Mouse (Mus musculus) ES-Bruce4 (cell line): Measurements from ENCODE around the gene Slc3a2. TPM values are rescaled to one million over a fixed set of nuclear protein-coding genes. Genes with fewer than 3 reads are reported as not detected.

Experiments used
- H3K27ac ChIP-seq: 2 replicates; pipeline ENCODE4 v1.5.1; 2012; ENCODE audit warnings: low read length, inconsistent platforms; ENCODE audit not compliant: insufficient read depth
- H3K27me3 ChIP-seq: 2 replicates; pipeline ENCODE4 v1.6.1; 2012; ENCODE audit warnings: mild to moderate bottlenecking, low read length, inconsistent platforms; ENCODE audit not compliant: control insufficient read depth, poor library complexity, insufficient read depth, severe bottlenecking
- H3K36me3 ChIP-seq: 2 replicates; pipeline ENCODE4 v1.6.1; 2012; ENCODE audit warnings: inconsistent platforms, mild to moderate bottlenecking, low read length, moderate library complexity; ENCODE audit not compliant: control insufficient read depth, poor library complexity, insufficient read depth, severe bottlenecking
- H3K4me1 ChIP-seq: one replicate; pipeline ENCODE4 v1.8.1; 2011; ENCODE audit warnings: low read length; ENCODE audit not compliant: control insufficient read depth, insufficient read depth
- H3K4me3 ChIP-seq: 2 replicates; pipeline ENCODE4 v1.5.1; 2011; ENCODE audit warnings: low read depth, mild to moderate bottlenecking, low read length
- H3K9ac ChIP-seq: 2 replicates; pipeline ENCODE4 v1.6.1; 2012; ENCODE audit warnings: low read depth, mild to moderate bottlenecking, inconsistent platforms; ENCODE audit not compliant: poor library complexity, severe bottlenecking
- H3K9me3 ChIP-seq: replicated peaks from 2 replicates; pipeline ENCODE4 v1.6.1; 2012; ENCODE audit warnings: mild to moderate bottlenecking, low read length, inconsistent platforms; ENCODE audit not compliant: control insufficient read depth, poor library complexity, insufficient read depth, severe bottlenecking
- CTCF ChIP-seq: IDR thresholded peaks from one replicate; pipeline ENCODE4 v1.8.1; 2011; ENCODE audit warnings: low read depth, low read length
- EP300 ChIP-seq: IDR thresholded peaks from 2 replicates; pipeline ENCODE4 v1.6.1; 2011; ENCODE audit warnings: low read depth, low read length; ENCODE audit not compliant: insufficient read depth
- POLR2A ChIP-seq: IDR thresholded peaks from one replicate; pipeline ENCODE4 v1.8.1; 2011; ENCODE audit warnings: low read length; ENCODE audit not compliant: insufficient read depth
- polyA plus RNA-seq: library from polyadenylated mRNA; stranded (reverse); fragments of >200 nt; gene quantifications from 2 replicates; pipeline ENCODE4 v1.2.4, GENCODE M21; 2011; ENCODE audit warnings: low read depth; ENCODE audit not compliant: missing spikeins, insufficient read depth, insufficient read length

Gene Slc3a2
- polyA plus RNA-seq, 1 experiment: 170 TPM

DNA sequence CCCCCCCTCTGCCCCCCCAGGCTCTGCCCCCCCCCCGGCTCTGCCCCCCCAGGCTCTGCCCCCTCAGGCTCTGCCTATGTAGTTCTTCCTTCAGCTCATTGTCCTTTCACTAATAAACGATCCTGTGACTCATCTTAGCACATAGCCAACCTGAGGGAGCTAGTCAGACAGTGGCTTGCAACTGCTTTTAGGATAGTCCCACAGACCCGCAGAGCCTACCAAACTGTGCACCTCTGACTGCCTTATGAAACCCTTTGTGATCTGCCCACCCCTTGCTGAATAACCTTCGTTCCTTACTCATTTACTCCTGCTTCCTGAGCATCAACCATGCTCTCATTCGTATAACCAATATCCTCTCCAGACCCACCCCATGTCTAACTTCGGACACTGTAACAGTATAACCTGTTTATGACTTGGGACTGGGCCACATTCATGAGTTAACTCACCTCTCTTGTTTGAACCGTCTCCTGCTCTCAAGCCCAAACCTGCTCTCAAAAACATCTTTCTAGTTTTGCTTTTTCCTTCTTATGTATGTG, 17.0 kb downstream of the Slc3a2 start:
- Histone ChIP-seq H3K4me3 (no peak overlapping the region), H3K9me3 (no peaks in the 10 kb centered on the region), H3K9ac (no peak overlapping the region), H3K27ac (peak overlapping the region; percentile 76), H3K4me1 (peaks cover 3% of the 10 kb centered on the region), H3K27me3 (no peaks in the 10 kb centered on the region), H3K36me3 (peaks cover 47% of the 10 kb centered on the region)
- TF ChIP-seq EP300: no peak
- no peak for TF ChIP-seq POLR2A
- TF ChIP-seq CTCF: no peak

DNA sequence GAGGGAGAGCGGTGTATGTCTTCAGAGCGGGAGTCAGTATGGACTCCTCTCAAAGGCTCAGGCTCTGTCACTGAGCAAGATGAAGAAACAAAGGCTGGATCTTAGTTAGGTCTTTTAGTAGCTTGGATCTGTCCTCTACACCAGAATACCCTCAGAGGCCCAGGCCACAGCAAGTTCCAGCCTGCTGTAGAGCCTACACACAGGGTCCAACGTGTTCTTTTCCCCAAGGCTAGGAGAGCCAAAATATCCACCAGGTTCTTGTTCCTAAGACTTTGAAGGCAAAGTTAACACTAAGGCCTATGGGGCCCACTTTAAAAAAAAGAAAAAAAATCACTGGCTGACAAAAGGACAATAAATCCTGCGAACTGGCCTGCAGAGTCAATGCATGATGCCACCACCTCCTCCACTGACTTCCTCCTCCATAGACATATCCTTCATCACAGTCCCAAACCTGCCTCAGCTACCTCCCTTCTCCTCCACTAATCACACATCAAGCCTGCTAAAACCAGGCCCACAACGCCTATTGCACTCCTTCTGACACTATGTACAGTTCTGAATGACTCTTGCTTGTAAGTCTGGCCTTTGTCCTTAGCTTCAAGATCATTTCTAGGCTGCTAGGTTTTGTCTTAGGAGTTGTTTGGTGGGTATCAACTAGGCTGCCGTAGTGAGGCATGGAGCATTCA, 18.0 kb downstream of the Slc3a2 start:
- Histone ChIP-seq H3K9ac (no peak overlapping the region), H3K27ac (peak overlapping the region; percentile 73), H3K4me1 (peaks cover 3% of the 10 kb centered on the region), H3K4me3 (no peak overlapping the region), H3K27me3 (no peaks in the 10 kb centered on the region), H3K36me3 (peaks cover 37% of the 10 kb centered on the region), H3K9me3 (no peaks in the 10 kb centered on the region)
- TF ChIP-seq CTCF (no peak), POLR2A (no peak), EP300 (no peak)

DNA sequence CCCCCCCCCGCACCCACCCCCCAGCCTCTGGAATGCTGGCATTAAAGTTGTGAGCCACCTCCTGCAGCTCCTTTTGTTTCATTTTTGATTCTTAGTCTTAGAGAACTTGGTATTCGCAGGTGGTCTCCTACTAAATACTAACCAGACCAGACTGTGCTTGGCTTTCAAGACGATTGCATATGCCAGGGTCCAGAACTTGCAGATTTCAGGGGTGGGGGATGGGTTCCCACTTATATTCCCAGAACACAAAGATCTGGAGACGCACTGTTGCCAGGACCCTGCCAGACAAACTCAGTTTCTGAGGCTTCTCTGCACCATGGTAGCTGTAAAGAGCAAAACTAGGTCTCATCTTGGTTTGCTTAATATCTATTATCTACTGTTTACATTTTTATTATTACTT, 19.6 kb downstream of the Slc3a2 start:
- TF ChIP-seq EP300: no peak
- no peak for TF ChIP-seq CTCF
- no peak for TF ChIP-seq POLR2A
- H3K9ac ChIP-seq: no peak overlapping the region
- H3K9me3 ChIP-seq: no peaks in the 10 kb centered on the region
- H3K4me1 ChIP-seq: peaks cover 3% of the 10 kb centered on the region
- H3K4me3 ChIP-seq: no peak overlapping the region
- H3K36me3 ChIP-seq: peaks cover 21% of the 10 kb centered on the region
- no peaks in the 10 kb centered on the region for H3K27me3 ChIP-seq
- 0 out of 2 replicates have a peak overlapping the region, but pooled peaks have one; percentile 49 for H3K27ac ChIP-seq

DNA sequence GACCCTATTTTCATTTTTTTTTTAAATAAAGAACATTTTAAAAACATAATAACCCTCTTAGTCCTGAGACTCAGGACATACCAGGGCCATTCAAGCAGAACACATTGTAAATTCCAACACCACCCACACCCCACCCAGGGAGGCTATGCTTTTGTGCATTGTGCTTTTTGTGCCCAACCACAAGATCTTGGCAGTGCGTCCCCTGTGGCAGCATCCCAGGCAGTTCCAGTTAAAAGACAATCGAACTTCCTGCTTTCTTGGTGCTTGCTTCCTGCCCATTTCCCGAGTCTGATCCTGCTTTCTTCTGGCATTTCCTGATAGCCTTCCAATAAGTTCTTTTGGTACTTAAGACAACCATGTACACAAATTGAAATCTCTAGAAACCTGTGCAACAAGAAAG, 20.7 kb downstream of the Slc3a2 start:
- Histone ChIP-seq H3K9ac (0 out of 2 replicates have a peak overlapping the region, but pooled peaks have one; percentile 2), H3K27ac (0 out of 2 replicates have a peak overlapping the region, but pooled peaks have one; percentile 12), H3K4me1 (peaks cover 3% of the 10 kb centered on the region), H3K27me3 (no peaks in the 10 kb centered on the region), H3K36me3 (peaks cover 10% of the 10 kb centered on the region), H3K9me3 (no peaks in the 10 kb centered on the region), H3K4me3 (no peak overlapping the region)
- TF ChIP-seq EP300: 0 out of 2 replicates have a peak, but pooled peaks have one; percentile 19
- no peak for TF ChIP-seq POLR2A
- no peak for TF ChIP-seq CTCF

DNA sequence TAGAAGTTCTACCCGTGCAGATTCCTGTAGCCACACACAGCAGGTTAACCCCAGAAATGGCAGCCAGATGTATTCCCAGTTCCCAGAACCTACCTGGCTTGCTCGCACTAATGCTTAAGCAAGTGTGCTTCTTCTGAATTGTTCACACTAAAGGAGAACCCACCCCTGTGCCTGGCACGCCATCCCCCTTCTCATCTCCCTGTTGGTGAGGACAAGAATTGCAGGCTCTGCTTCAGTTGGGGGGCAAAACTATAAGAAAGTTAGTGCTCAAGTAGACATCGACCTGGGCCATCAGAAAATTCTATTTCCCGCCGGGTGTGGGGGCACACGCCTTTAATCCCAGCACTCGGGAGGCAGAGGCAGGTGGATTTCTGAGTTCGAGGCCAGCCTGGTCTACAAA, 23.5 kb downstream of the Slc3a2 start:
- H3K9me3 ChIP-seq: no peaks in the 10 kb centered on the region
- H3K4me1 ChIP-seq: peaks cover 6% of the 10 kb centered on the region
- TF ChIP-seq EP300 (no peak), POLR2A (no peak), CTCF (no peak)
- H3K27ac ChIP-seq: no peak overlapping the region
- no peak overlapping the region for H3K4me3 ChIP-seq
- H3K36me3 ChIP-seq: no peaks in the 10 kb centered on the region
- H3K9ac ChIP-seq: no peak overlapping the region
- no peaks in the 10 kb centered on the region for H3K27me3 ChIP-seq

DNA sequence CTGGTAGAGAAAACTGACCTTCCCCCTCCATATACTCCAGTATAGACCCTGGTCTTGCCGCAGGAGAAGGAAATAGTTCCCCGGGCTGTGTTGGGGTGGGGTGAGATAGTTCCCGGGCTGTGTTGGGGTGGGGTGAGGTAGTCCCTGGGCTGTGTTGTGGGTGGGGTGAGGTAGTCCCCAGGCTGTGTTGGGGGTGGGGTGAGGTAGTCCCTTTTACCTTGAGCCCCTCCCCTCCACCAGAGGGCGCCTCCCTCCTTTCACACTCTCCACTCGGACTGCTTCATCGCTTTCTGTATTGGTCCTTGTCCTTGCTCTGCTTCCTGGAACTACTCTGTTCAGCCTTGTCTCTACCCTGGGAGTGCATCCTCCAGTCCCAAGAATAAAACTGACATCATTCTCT, 27.8 kb downstream of the Slc3a2 start:
- Histone ChIP-seq H3K4me3 (no peak overlapping the region), H3K9ac (no peak overlapping the region), H3K9me3 (no peaks in the 10 kb centered on the region), H3K27me3 (no peaks in the 10 kb centered on the region), H3K27ac (0 out of 2 replicates have a peak overlapping the region, but pooled peaks have one; percentile 65), H3K4me1 (peaks cover 6% of the 10 kb centered on the region), H3K36me3 (no peaks in the 10 kb centered on the region)
- TF ChIP-seq EP300 (peak; percentile 79), CTCF (peak; percentile 83), POLR2A (no peak)
